Mouse (Mus musculus) small intestine, adult 2 months (tissue): Measurements from ENCODE around the gene Hoxc6. TPM values are rescaled to one million over a fixed set of nuclear protein-coding genes. Genes with fewer than 3 reads are reported as not detected.

Experiments used
- H3K27ac ChIP-seq: fragments of 200-500 bp; 2 replicates; pipeline ENCODE4 v1.5.1; 2012; ENCODE audit warnings: low read depth, low read length, control low read depth, inconsistent platforms; ENCODE audit not compliant: insufficient read depth
- H3K27me3 ChIP-seq: fragments of 200-500 bp; 2 replicates; pipeline ENCODE4 v1.6.1; 2012; ENCODE audit warnings: mild to moderate bottlenecking, moderate library complexity, low read length, inconsistent platforms; ENCODE audit not compliant: control insufficient read depth, insufficient read depth
- H3K36me3 ChIP-seq: fragments of 200-500 bp; 2 replicates; pipeline ENCODE4 v1.6.1; 2012; ENCODE audit warnings: mild to moderate bottlenecking, low read length, control low read depth, inconsistent platforms; ENCODE audit not compliant: control insufficient read depth, insufficient read depth
- H3K4me1 ChIP-seq: fragments of 200-500 bp; 2 replicates; pipeline ENCODE4 v1.6.1; 2012; ENCODE audit warnings: low read length, inconsistent platforms, mixed read lengths; ENCODE audit not compliant: control insufficient read depth, insufficient read depth, insufficient read length
- H3K4me3 ChIP-seq: fragments of 200-500 bp; 2 replicates; pipeline ENCODE4 v1.5.1; 2012; ENCODE audit warnings: low read depth, mild to moderate bottlenecking, control low read depth, inconsistent platforms, low read length, moderate library complexity
- CTCF ChIP-seq: fragments of 200-500 bp; IDR thresholded peaks from 2 replicates; pipeline ENCODE4 v1.5.1; 2012; ENCODE audit warnings: low read depth, mild to moderate bottlenecking, control low read depth, inconsistent platforms, low read length, moderate library complexity, mixed read lengths; ENCODE audit not compliant: insufficient replicate concordance, insufficient read length; ENCODE audit errors: extremely low read depth
- POLR2A ChIP-seq: fragments of 200-500 bp; IDR thresholded peaks from 2 replicates; pipeline ENCODE4 v1.6.1; 2012; ENCODE audit warnings: low read depth, mild to moderate bottlenecking, control low read depth, inconsistent platforms, low read length, moderate library complexity
- whole genome bisulfite sequencing: fragments of 180-500 bp; shearing (Covaris S2); methylation state at CpG from one replicate; pipeline ENCODE4 v1.1.7; 2018; 5-methylcytosine and 5-hydroxymethylcytosine counted together
- polyA plus RNA-seq: library from polyadenylated mRNA; depleted of rRNA; stranded (reverse); fragments of >200 nt; gene quantifications from 2 replicates; pipeline ENCODE4 v1.2.3, GENCODE M21; 2012

Gene Hoxc6
- polyA plus RNA-seq, 1 experiment: 5.0 TPM

DNA sequence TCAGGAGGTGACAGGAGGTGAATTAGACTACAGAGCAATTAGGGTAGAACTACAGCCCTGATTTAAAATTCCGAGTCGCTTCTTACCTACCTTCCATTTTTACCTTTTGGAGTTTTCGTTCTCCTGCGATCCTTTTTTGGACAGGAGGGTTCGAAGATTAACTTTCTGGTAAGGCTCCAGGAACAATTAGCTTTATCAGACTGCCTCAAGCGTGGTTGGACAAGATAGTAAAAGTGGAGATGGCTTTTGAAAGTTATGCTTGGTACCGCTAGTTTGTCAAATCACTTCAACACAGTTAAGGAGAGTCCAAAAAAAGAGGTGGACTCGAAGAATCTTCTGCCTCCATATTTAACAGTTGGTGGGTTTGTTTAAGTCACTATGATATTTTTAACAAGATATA, 23.5 kb downstream of the Hoxc6 start:
- no peak for TF ChIP-seq POLR2A
- TF ChIP-seq CTCF: no peak
- Histone ChIP-seq H3K4me3 (no peak overlapping the region), H3K27me3 (peaks cover 23% of the 10 kb centered on the region), H3K36me3 (no peaks in the 10 kb centered on the region), H3K27ac (no peak overlapping the region), H3K4me1 (no peaks in the 10 kb centered on the region)
- WGBS: 17% methylated on average over 8 of the region's 8 CpGs

DNA sequence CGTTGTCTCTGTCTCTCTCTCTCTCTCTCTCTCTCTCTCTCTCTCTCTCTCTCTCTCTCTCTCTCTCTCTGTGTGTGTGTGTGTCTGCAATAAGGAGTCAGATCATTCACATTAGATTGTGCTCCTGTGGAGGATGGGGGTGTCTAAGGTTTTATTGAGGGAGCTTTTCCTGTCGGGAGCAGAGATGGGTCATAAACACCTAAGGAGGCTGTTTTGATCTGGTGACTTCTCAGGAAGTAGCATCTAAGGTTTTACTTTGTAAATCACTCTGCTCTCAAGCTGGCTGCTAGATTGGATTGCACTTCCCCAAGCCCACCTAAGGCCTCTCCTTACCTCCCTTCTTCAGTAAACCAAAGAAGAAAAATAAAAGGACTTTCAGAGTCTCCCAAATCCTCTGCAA, 26.1 kb downstream of the Hoxc6 start:
- Histone ChIP-seq H3K27ac (no peak overlapping the region), H3K36me3 (no peaks in the 10 kb centered on the region), H3K27me3 (peaks cover 29% of the 10 kb centered on the region), H3K4me1 (no peaks in the 10 kb centered on the region), H3K4me3 (no peak overlapping the region)
- TF ChIP-seq CTCF (no peak), POLR2A (no peak)
- 13% methylated on average over 2 of the region's 2 CpGs for WGBS

DNA sequence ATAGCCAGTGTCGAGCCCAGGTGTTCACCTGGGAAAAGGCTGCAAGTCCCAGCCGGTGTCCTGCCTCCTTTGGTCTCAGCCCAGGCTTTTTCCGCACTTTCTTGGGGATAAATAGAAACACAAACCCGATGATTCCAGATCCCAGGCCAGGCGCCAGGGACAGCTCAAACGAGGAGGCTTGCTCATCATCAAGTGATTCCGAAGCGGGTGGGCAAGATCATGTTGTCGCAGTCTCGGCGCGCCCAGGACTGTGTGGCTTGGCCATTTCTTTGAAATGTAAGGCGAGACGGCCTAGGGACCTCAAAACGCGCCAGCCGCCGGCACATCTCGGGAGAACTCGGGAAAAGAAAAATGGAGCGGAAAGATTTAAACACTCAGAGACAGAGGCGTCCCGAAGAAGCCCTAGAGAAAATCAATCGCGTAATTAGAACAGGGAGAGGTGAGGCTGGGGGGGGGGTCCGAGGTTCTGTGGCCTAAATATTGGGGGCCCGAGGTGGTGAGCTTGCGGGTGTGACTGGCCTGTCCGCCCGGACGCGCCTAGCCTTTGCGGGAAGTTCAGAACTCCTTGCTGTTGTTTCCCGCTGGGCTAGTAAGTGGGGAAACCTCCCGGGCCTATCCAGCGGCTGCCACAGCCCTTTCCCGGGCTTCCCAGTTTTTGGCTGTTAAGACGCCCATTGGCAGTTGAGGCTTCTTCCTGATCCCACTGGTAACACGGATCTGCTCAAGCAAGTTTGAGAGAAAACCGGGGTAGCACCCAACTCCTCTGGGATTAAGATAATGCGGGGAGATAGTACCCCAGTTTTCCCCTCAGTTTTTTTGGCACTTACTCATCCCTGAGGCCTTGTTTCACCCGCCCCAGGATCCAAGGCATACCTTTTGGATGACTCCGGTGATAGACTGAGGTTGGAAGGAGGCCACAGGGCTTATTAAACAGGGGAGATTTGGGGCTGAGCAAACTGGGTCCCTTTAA, 29.5 kb downstream of the Hoxc6 start:
- peaks cover 34% of the 10 kb centered on the region for H3K27me3 ChIP-seq
- no peak for TF ChIP-seq POLR2A
- TF ChIP-seq CTCF: no peak
- H3K36me3 ChIP-seq: no peaks in the 10 kb centered on the region
- H3K4me1 ChIP-seq: no peaks in the 10 kb centered on the region
- peak overlapping the region; percentile 55; the same call in 1 of the 2 replicates for H3K27ac ChIP-seq
- WGBS: 22% methylated on average over 43 of the region's 43 CpGs
- peak overlapping the region; percentile 38 for H3K4me3 ChIP-seq

DNA sequence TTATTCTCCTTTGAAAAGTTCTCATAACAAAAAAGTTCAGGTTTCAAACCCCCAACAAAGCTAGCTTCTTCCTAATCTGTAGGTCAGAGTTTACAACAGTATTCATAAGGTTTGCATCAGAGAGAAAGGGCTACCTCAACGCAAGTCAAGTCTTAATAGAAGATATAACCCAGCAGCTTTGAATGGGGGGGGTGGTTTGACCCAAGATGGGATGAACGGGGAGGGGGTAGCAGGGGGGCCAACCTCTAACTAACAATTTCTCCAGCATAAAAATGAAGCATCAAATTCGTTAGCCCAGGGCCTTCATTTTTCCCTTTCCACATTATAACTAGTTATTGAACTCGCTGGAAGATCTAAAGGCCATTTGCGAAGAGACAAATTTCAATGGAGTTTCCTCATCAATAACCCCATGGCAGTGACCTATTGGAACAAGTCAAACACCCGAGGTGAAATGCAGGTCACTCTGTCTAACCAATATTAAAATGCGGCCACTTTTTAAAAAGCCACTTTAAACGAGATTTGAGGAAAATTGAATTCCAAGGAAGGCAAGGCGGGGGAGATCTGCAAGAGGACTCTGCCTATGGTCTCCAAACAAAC, 31.0 kb downstream of the Hoxc6 start:
- WGBS: 49% methylated on average over 9 of the region's 9 CpGs
- Histone ChIP-seq H3K27ac (no peak overlapping the region), H3K4me1 (no peaks in the 10 kb centered on the region), H3K36me3 (no peaks in the 10 kb centered on the region), H3K4me3 (no peak overlapping the region), H3K27me3 (peaks cover 38% of the 10 kb centered on the region)
- TF ChIP-seq CTCF (no peak), POLR2A (no peak)

DNA sequence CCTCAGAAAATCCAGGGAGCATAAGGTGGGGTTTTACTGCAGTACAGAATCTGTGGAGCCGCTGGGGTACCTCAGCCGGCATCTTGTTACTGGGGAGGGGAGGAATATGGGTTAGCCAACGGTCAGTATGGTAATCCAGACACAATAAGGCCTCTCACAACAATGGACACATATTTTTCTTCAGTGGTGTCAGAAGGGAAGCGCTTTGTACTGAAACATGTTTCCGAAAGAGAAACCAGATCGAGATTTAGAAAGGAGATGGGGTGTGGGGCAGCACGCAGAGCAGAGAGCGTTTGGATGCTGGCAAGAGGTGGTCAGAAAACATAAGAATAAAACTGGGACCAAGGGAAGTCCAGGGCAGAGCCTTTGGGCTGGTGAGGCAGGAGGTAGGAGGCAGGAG, 32.1 kb downstream of the Hoxc6 start:
- H3K27me3 ChIP-seq: peaks cover 46% of the 10 kb centered on the region
- no peaks in the 10 kb centered on the region for H3K36me3 ChIP-seq
- 0 out of 2 replicates have a peak, but pooled peaks cover 2% of the 10 kb centered on the region for H3K4me1 ChIP-seq
- H3K4me3 ChIP-seq: no peak overlapping the region
- H3K27ac ChIP-seq: no peak overlapping the region; the same call in 1 of the 2 replicates
- no peak for TF ChIP-seq CTCF
- no peak for TF ChIP-seq POLR2A
- WGBS: 51% methylated on average over 8 of the region's 8 CpGs

DNA sequence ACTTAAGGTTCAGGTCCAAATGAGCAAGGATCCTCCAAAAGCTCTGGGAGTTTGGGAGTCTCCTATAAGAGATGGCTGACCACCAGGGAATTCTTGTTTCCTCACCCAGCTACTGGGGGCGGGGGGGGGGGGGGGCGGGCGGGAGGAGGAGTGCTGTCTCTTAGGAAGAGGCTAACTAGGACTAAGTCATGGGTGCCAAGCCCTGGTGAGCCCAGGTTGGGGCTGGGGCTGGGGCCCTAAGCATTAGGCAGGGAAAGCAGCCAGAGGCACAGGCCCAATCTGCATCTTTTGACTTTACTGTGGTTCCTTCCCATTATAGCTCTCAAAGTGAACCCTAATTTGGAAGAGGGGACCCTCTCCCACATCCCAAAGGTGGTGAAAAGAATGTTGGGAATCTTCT, 34.1 kb downstream of the Hoxc6 start:
- H3K36me3 ChIP-seq: no peaks in the 10 kb centered on the region
- no peak overlapping the region for H3K4me3 ChIP-seq
- H3K27me3 ChIP-seq: peaks cover 43% of the 10 kb centered on the region
- H3K27ac ChIP-seq: 0 out of 2 replicates have a peak overlapping the region, but pooled peaks have one; percentile 10
- no peak for TF ChIP-seq POLR2A
- TF ChIP-seq CTCF: no peak
- 0 out of 2 replicates have a peak, but pooled peaks cover 2% of the 10 kb centered on the region for H3K4me1 ChIP-seq
- 0% methylated on average over 2 of the region's 3 CpGs for WGBS
